10 mouse cellular contexts compared by ENCODE assay signal in the genomic region with DNA sequence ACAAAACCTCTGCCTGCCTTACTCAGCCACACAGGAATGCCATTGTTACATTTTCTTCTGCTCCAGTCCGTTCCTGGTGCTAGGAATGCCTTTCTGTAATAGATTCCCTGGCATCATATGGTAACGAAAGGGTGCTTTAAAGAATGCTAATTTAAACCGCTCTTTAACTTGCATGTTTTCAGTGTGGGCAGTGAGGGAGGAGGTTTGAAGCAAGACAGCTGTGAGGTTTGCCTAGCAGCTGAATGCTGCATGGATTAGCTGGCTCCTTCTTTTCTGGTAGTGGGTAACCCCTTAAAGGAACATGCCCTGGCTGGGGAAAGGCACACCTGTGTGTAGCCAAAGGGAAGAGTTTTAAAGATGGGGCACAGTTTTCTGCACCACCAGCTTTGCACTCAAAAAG.
A peak's percentile ranks its signal among the peaks of the same experiment; 100 is the strongest.
DNase-seq lines count a peak whose midpoint lies in the region; ATAC-seq and TF ChIP-seq lines count a peak whose summit lies in the region.
"Had no signal": no experiment of that assay in that cellular context is flagged by ENCODE, and none has a peak within 500 bp of the region (broad histone marks: within the 10 kb centered on the region; RNA-seq: fewer than 3 reads in every experiment).

No protein-coding gene starts in this region.

- ATAC-seq in frontal cortex, adult (ENCODE audit: low TSS enrichment) = peak; percentile 82
- no peak for ATAC-seq in kidney, postnatal 0 days (replicated peaks; ENCODE audit: low FRiP score, low read depth)
- 0 out of 2 replicates have a peak, but pooled peaks have one; percentile 58 for ATAC-seq in limb, embryonic 12.5 days (ENCODE audit: insufficient number of reproducible peaks, insufficient read depth, low FRiP score, low TSS enrichment, low read depth)

- no peak overlapping the region for H3K4me3 ChIP-seq in kidney, postnatal 0 days (replicated peaks; ENCODE audit: low read depth, low read length)
- H3K4me3 ChIP-seq in embryonic facial prominence, embryonic 10.5 days = no peak overlapping the region
- no peak overlapping the region for H3K4me3 ChIP-seq in limb, embryonic 12.5 days (replicated peaks)
- H3K4me3 ChIP-seq in thymus, adult 2 months (ENCODE audit: control insufficient read depth, insufficient read depth, low read length) = no peak overlapping the region

- H3K27me3 ChIP-seq in kidney, postnatal 0 days (ENCODE audit: insufficient read depth, low read length) = no peaks in the 10 kb centered on the region
- no peaks in the 10 kb centered on the region for H3K27me3 ChIP-seq in embryonic facial prominence, embryonic 10.5 days (replicated peaks; ENCODE audit: low read depth, poor library complexity, severe bottlenecking)
- H3K27me3 ChIP-seq in limb, embryonic 12.5 days = no peaks in the 10 kb centered on the region
- no peaks in the 10 kb centered on the region for H3K27me3 ChIP-seq in thymus, adult 2 months (ENCODE audit: control insufficient read depth, insufficient read depth, low read length)

- H3K9me3 ChIP-seq in kidney, postnatal 0 days (replicated peaks; ENCODE audit: low read length) = no peaks in the 10 kb centered on the region
- H3K9me3 ChIP-seq in embryonic facial prominence, embryonic 10.5 days = no peaks in the 10 kb centered on the region
- no peaks in the 10 kb centered on the region for H3K9me3 ChIP-seq in limb, embryonic 12.5 days

- peaks cover 5% of the 10 kb centered on the region for H3K4me1 ChIP-seq in kidney, postnatal 0 days (replicated peaks; ENCODE audit: insufficient read depth, low read length)
- peaks cover 16% of the 10 kb centered on the region for H3K4me1 ChIP-seq in embryonic facial prominence, embryonic 10.5 days
- H3K4me1 ChIP-seq in limb, embryonic 12.5 days (replicated peaks) = peaks cover 17% of the 10 kb centered on the region
- no peaks in the 10 kb centered on the region for H3K4me1 ChIP-seq in thymus, adult 2 months (replicated peaks; ENCODE audit: control insufficient read depth, insufficient read depth, low read length)

- 9% methylated on average over 3 of the region's 3 CpGs for WGBS in kidney, postnatal 0 days
- WGBS in embryonic facial prominence, embryonic 10.5 days = 21% methylated on average over 3 of the region's 3 CpGs
- 19% methylated on average over 3 of the region's 3 CpGs for WGBS in limb, embryonic 12.5 days
- 64% methylated on average over 3 of the region's 3 CpGs for WGBS in thymus, adult 2 months

- no peak for TF ChIP-seq POLR2A in thymus, adult 2 months (IDR thresholded peaks at IDR 0.05; ENCODE audit: control insufficient read depth, extremely low read depth, insufficient read depth, low read length, poor library complexity)

- no peak overlapping the region for H3K9ac ChIP-seq in kidney, postnatal 0 days (ENCODE audit: low read depth, low read length)
- no peak overlapping the region for H3K9ac ChIP-seq in limb, embryonic 12.5 days (replicated peaks)

- H3K27ac ChIP-seq in kidney, postnatal 0 days = no peak overlapping the region
- peak overlapping the region; percentile 15 for H3K27ac ChIP-seq in embryonic facial prominence, embryonic 10.5 days (replicated peaks)
- H3K27ac ChIP-seq in limb, embryonic 12.5 days = peak overlapping the region; percentile 23; the same call in 1 of the 2 replicates
- no peak overlapping the region for H3K27ac ChIP-seq in thymus, adult 2 months (ENCODE audit: control insufficient read depth, insufficient read depth, low read length)

- DNase-seq in frontal cortex, postnatal 25 days (ENCODE audit: low spot score in 2 of 2) = no peak
- DNase-seq in kidney, postnatal 0 days (ENCODE audit: low spot score) = peak; percentile 63
- DNase-seq in kidney, postnatal 14 days = no peak
- DNase-seq in embryonic facial prominence, embryonic 10.5 days (ENCODE audit: low spot score) = peak; percentile 23
- DNase-seq in thymus, adult 2 months = no peak
- DNase-seq in kidney, adult 18-20 months = no peak
- DNase-seq: gastrocnemius, postnatal 25 days had no signal

- H3K36me3 ChIP-seq in kidney, postnatal 0 days (ENCODE audit: insufficient read depth, low read length) = no peaks in the 10 kb centered on the region
- H3K36me3 ChIP-seq in embryonic facial prominence, embryonic 10.5 days (replicated peaks) = no peaks in the 10 kb centered on the region
- no peaks in the 10 kb centered on the region for H3K36me3 ChIP-seq in limb, embryonic 12.5 days
- H3K36me3 ChIP-seq in thymus, adult 2 months (ENCODE audit: control insufficient read depth, insufficient read depth, low read length) = no peaks in the 10 kb centered on the region

- no peak for TF ChIP-seq CTCF in kidney, postnatal 0 days (IDR thresholded peaks at IDR 0.05; ENCODE audit: low read depth)
- TF ChIP-seq CTCF in thymus, adult 2 months (IDR thresholded peaks at IDR 0.05; ENCODE audit: borderline replicate concordance, control insufficient read depth, extremely low read depth, insufficient read depth, low read length, poor library complexity) = no peak

- no peak overlapping the region for H3K4me2 ChIP-seq in kidney, postnatal 0 days (ENCODE audit: low read length)
- H3K4me2 ChIP-seq in limb, embryonic 12.5 days = no peak overlapping the region
- H3K4me2 ChIP-seq: liver, embryonic 11.5 days had no signal

Comparison
In these comparisons a context has a peak if more than half of its experiments do, and no peak if none do; other contexts are left out.
1. DNase-seq: peak in kidney, postnatal 0 days (single experiment) and embryonic facial prominence, embryonic 10.5 days (single experiment); none in frontal cortex, postnatal 25 days (0 of 2), kidney, postnatal 14 days (single experiment), thymus, adult 2 months (single experiment) and kidney, adult 18-20 months (single experiment).
2. H3K27ac ChIP-seq: peak in embryonic facial prominence, embryonic 10.5 days (single experiment) and limb, embryonic 12.5 days (single experiment); none in kidney, postnatal 0 days (single experiment) and thymus, adult 2 months (single experiment).